Mouse (Mus musculus) embryonic fibroblast, embryonic 13.5 days (primary cell): ENCODE data around the gene Nectin2. TPM values are rescaled to one million over a fixed set of nuclear protein-coding genes. Genes with fewer than 3 reads are reported as not detected.

Experiments
- H3K27ac ChIP-seq: 2 replicates; pipeline ENCODE4 v1.5.1; 2012; ENCODE audit warnings: low read length, control low read depth, inconsistent platforms; ENCODE audit not compliant: insufficient read depth
- H3K4me1 ChIP-seq: 2 replicates; pipeline ENCODE4 v1.6.1; 2011; ENCODE audit warnings: low read length; ENCODE audit not compliant: control insufficient read depth, insufficient read depth
- H3K4me3 ChIP-seq: 2 replicates; pipeline ENCODE4 v1.5.1; 2011; ENCODE audit warnings: mild to moderate bottlenecking, control low read depth, low read length; ENCODE audit not compliant: insufficient read depth
- CTCF ChIP-seq: IDR thresholded peaks from 2 replicates; pipeline ENCODE4 v1.5.1; 2011; ENCODE audit warnings: mild to moderate bottlenecking, control low read depth, low read length, moderate library complexity, borderline replicate concordance; ENCODE audit not compliant: insufficient read depth
- POLR2A ChIP-seq: IDR thresholded peaks from 2 replicates; pipeline ENCODE4 v1.6.1; 2011; ENCODE audit warnings: low read depth, mild to moderate bottlenecking, control low read depth, low read length, moderate library complexity
- polyA plus RNA-seq: library from polyadenylated mRNA; stranded (reverse); fragments of >200 nt; gene quantifications from 2 replicates; pipeline ENCODE4 v1.2.4, GENCODE M21; 2011; ENCODE audit warnings: low read depth; ENCODE audit not compliant: missing spikeins, insufficient read length

The Nectin2 gene
- polyA plus RNA-seq, 1 experiment: 39.7 TPM

- no peak overlapping the region for H3K4me3 ChIP-seq
- no peak for TF ChIP-seq CTCF
- TF ChIP-seq POLR2A: no peak
- H3K4me1 ChIP-seq: no peaks in the 10 kb centered on the region
- no peak overlapping the region for H3K27ac ChIP-seq
These were observed 34.7 kb upstream of the Nectin2 start for GRCm38 (mm10) chr7:19784764-19785535.

GRCm38 (mm10) chr7:19783630-19784029 lies 33.3 kb upstream of the Nectin2 start:
- no peak for TF ChIP-seq CTCF
- TF ChIP-seq POLR2A: no peak
- H3K27ac ChIP-seq: no peak overlapping the region
- no peak overlapping the region for H3K4me3 ChIP-seq
- no peaks in the 10 kb centered on the region for H3K4me1 ChIP-seq

- no peaks in the 10 kb centered on the region for H3K4me1 ChIP-seq
- H3K27ac ChIP-seq: no peak overlapping the region
- TF ChIP-seq POLR2A: no peak
- TF ChIP-seq CTCF: no peak
- no peak overlapping the region for H3K4me3 ChIP-seq
These were observed 32.4 kb upstream of the Nectin2 start for GRCm38 (mm10) chr7:19782645-19783044.

GRCm38 (mm10) chr7:19781741-19782140 lies 31.5 kb upstream of the Nectin2 start:
- Histone ChIP-seq H3K4me1 (no peaks in the 10 kb centered on the region), H3K27ac (no peak overlapping the region), H3K4me3 (no peak overlapping the region)
- TF ChIP-seq POLR2A: no peak

GRCm38 (mm10) chr7:19779903-19780302 lies 29.6 kb upstream of the Nectin2 start:
- H3K4me3 ChIP-seq: no peak overlapping the region
- no peak overlapping the region for H3K27ac ChIP-seq
- no peaks in the 10 kb centered on the region for H3K4me1 ChIP-seq
- TF ChIP-seq POLR2A: no peak
- TF ChIP-seq CTCF: no peak

- TF ChIP-seq CTCF: no peak
- no peak for TF ChIP-seq POLR2A
- H3K4me1 ChIP-seq: no peaks in the 10 kb centered on the region
- no peak overlapping the region for H3K27ac ChIP-seq
- no peak overlapping the region for H3K4me3 ChIP-seq
These were observed 28.4 kb upstream of the Nectin2 start for GRCm38 (mm10) chr7:19778645-19779044.

GRCm38 (mm10) chr7:19777049-19777723 lies 26.9 kb upstream of the Nectin2 start:
- TF ChIP-seq POLR2A: no peak
- TF ChIP-seq CTCF: no peak
- Histone ChIP-seq H3K4me3 (no peak overlapping the region), H3K4me1 (no peaks in the 10 kb centered on the region), H3K27ac (no peak overlapping the region)

GRCm38 (mm10) chr7:19771682-19772081 lies 21.4 kb upstream of the Nectin2 start:
- TF ChIP-seq POLR2A: no peak
- no peak for TF ChIP-seq CTCF
- H3K4me1 ChIP-seq: no peaks in the 10 kb centered on the region
- no peak overlapping the region for H3K27ac ChIP-seq
- H3K4me3 ChIP-seq: no peak overlapping the region

GRCm38 (mm10) chr7:19770984-19771391 lies 20.7 kb upstream of the Nectin2 start, which contains the start of gene Bcam:
Gene Bcam (minus strand): TSS chr7:19771016.
- H3K4me3 ChIP-seq: peak within 1 kb of the TSS; percentile 47
- TF ChIP-seq CTCF (no peak), POLR2A (no peak)
- no peaks in the 10 kb centered on the region for H3K4me1 ChIP-seq
- H3K27ac ChIP-seq: no peak within 1 kb of the TSS

GRCm38 (mm10) chr7:19770375-19770754 lies 20.1 kb upstream of the Nectin2 start:
- no peaks in the 10 kb centered on the region for H3K4me1 ChIP-seq
- no peak overlapping the region for H3K27ac ChIP-seq
- TF ChIP-seq CTCF (no peak), POLR2A (peak; percentile 78)
- peak overlapping the region; percentile 47 for H3K4me3 ChIP-seq
